Mouse (Mus musculus) right cerebral cortex, adult 18-20 months (tissue): Measurements from ENCODE around the gene Relch.

Experiments
- DNase-seq: peaks from one replicate; pipeline ENCODE4 v3.0.0; 2022; ENCODE audit warnings: mixed read lengths

Gene Relch

GRCm38 (mm10) chr1:105801252-105801651, 137.6 kb downstream of the Relch start:
- no peak for DNase-seq

- DNase-seq: no peak
Measured at GRCm38 (mm10) chr1:105802941-105803340, 139.3 kb downstream of the Relch start.

- DNase-seq: no peak
Measured at GRCm38 (mm10) chr1:105804285-105804684, 140.6 kb downstream of the Relch start.
